Mouse (Mus musculus) left cerebral cortex, postnatal 14 days (tissue): ENCODE measurements at regions not wholly inside any gene's neighbourhood (a gene's known extent, or its start where the extent isn't known, plus 50 kb on each side); places are given as distances from the start of the nearest gene placed in this dataset.
A peak's percentile ranks its signal among the peaks of the same experiment; 100 is the strongest.

Experiments used
- DNase-seq, 2 experiments: peaks; one replicate each; pipeline ENCODE4 v3.0.0; 2021 to 2022; ENCODE audit warnings: low spot score in 2 of 2, mixed read lengths in 1 of 2
- intact Hi-C: fragments of 180-260 bp; cut with DNase I; formaldehyde crosslinking; loops from one replicate; pipeline ENCODE4 v1.15.1; 2025

- intact Hi-C loops: no loop called here
- DNase-seq: peak in 1 of 2 experiments; percentile 13
Measured at GRCm38 (mm10) chr13:92911660-92912284, 67.2 kb downstream of the Mtx3 start.

- no peak for DNase-seq
- intact Hi-C loops: no loop called here
Measured at GRCm38 (mm10) chr13:92912661-92913060, 68.1 kb downstream of the Mtx3 start.

- DNase-seq: no peak
- intact Hi-C loops: no loop called here
Measured at GRCm38 (mm10) chr13:92914631-92915030, 70.1 kb downstream of the Mtx3 start.

GRCm38 (mm10) chr13:92915221-92915839 is 70.8 kb downstream of the Mtx3 start:
- DNase-seq: no peak
- intact Hi-C loops: no loop called here

GRCm38 (mm10) chr13:92915948-92916710 is 71.6 kb downstream of the Mtx3 start:
- DNase-seq: peak in 1 of 2 experiments; percentile 30
- intact Hi-C loops: no loop called here

- no peak for DNase-seq
- intact Hi-C loops: no loop called here
Measured at GRCm38 (mm10) chr13:92919882-92920281, 75.3 kb downstream of the Mtx3 start.

- no peak for DNase-seq
- intact Hi-C loops: no loop called here
Measured at GRCm38 (mm10) chr13:92921936-92922335, 77.4 kb downstream of the Mtx3 start.

GRCm38 (mm10) chr13:92923496-92923895 is 78.9 kb downstream of the Mtx3 start:
- peak in 1 of 2 experiments; percentile 19 for DNase-seq
- intact Hi-C loops: no loop called here

- intact Hi-C loops: no loop called here
- DNase-seq: no peak
Measured at GRCm38 (mm10) chr13:92924021-92924420, 79.5 kb downstream of the Mtx3 start.

- DNase-seq: no peak
- intact Hi-C loops: no loop called here
Measured at GRCm38 (mm10) chr13:92925196-92925595, 80.6 kb downstream of the Mtx3 start.

GRCm38 (mm10) chr13:92928551-92928950 is 84.0 kb downstream of the Mtx3 start:
- DNase-seq: no peak
- intact Hi-C loops: no loop called here

- intact Hi-C loops: no loop called here
- DNase-seq: no peak
Measured at GRCm38 (mm10) chr13:92931696-92932095, 87.1 kb downstream of the Mtx3 start.

GRCm38 (mm10) chr13:92939032-92939431 is 94.5 kb downstream of the Mtx3 start:
- intact Hi-C loops: no loop called here
- DNase-seq: no peak

GRCm38 (mm10) chr13:92940610-92941009 is 96.0 kb downstream of the Mtx3 start:
- intact Hi-C loops: no loop called here
- DNase-seq: no peak

- intact Hi-C loops: no loop called here
- DNase-seq: no peak
Measured at GRCm38 (mm10) chr13:92948560-92948959, 104.0 kb downstream of the Mtx3 start.

- intact Hi-C loops: no loop called here
- DNase-seq: peak; percentile 66 to 86
Measured at GRCm38 (mm10) chr13:92960031-92960430, 115.5 kb downstream of the Mtx3 start.

- intact Hi-C loops: no loop called here
- no peak for DNase-seq
Measured at GRCm38 (mm10) chr13:92962625-92963024, 118.1 kb downstream of the Mtx3 start.

GRCm38 (mm10) chr13:92963351-92963895 is 118.9 kb downstream of the Mtx3 start:
- no peak for DNase-seq
- intact Hi-C loops: no loop called here

- DNase-seq: no peak
- intact Hi-C loops: no loop called here
Measured at GRCm38 (mm10) chr13:92964213-92964743, 119.7 kb downstream of the Mtx3 start.

GRCm38 (mm10) chr13:92967025-92967610 is 122.6 kb downstream of the Mtx3 start:
- intact Hi-C loops: no loop called here
- no peak for DNase-seq
